Mouse (Mus musculus) cerebellum, adult 2 months (tissue): ENCODE measurements around the gene Nupr1l. TPM values are rescaled to one million over a fixed set of nuclear protein-coding genes. Genes with fewer than 3 reads are reported as not detected.
A peak's percentile ranks its signal among the peaks of the same experiment; 100 is the strongest.
"Not testable (repeated sequence)": the region's sequence is repeated elsewhere in the genome, so short reads cannot be mapped to it uniquely, and the experiment has no call there.

ENCODE experiments used
- DNase-seq, 2 experiments: peaks; one replicate each; pipeline ENCODE4 v3.0.0; 2021
- H3K27ac ChIP-seq: fragments of 200-500 bp; 2 replicates; pipeline ENCODE4 v1.5.1; 2012; ENCODE audit warnings: low read length, control low read depth, inconsistent platforms; ENCODE audit not compliant: insufficient read depth
- H3K27me3 ChIP-seq: fragments of 200-500 bp; 2 replicates; pipeline ENCODE4 v1.6.1; 2012; ENCODE audit warnings: inconsistent platforms, mild to moderate bottlenecking, low read length, moderate library complexity; ENCODE audit not compliant: control insufficient read depth, insufficient read depth
- H3K4me1 ChIP-seq: fragments of 200-500 bp; 2 replicates; pipeline ENCODE4 v1.6.1; 2011; ENCODE audit warnings: low read length; ENCODE audit not compliant: control insufficient read depth, insufficient read depth
- H3K4me3 ChIP-seq: fragments of 200-500 bp; replicated peaks from 2 replicates; pipeline ENCODE3; 2011; ENCODE audit warnings: mild to moderate bottlenecking, low read depth, low read length, control low read depth; ENCODE audit not compliant: insufficient read depth
- CTCF ChIP-seq: fragments of 200-500 bp; IDR thresholded peaks from 2 replicates; pipeline ENCODE4 v1.5.1; 2011; ENCODE audit warnings: low read depth, mild to moderate bottlenecking, control low read depth, low read length, moderate library complexity, borderline replicate concordance; ENCODE audit not compliant: insufficient read depth
- POLR2A ChIP-seq: fragments of 200-500 bp; IDR thresholded peaks from 2 replicates; pipeline ENCODE4 v1.6.1; 2011; ENCODE audit warnings: low read length, control low read depth, borderline replicate concordance; ENCODE audit not compliant: insufficient read depth
- WGBS: fragments of 180-500 bp; shearing (Covaris S2); methylation state at CpG from one replicate; pipeline ENCODE4 v1.1.7; 2018; 5-methylcytosine and 5-hydroxymethylcytosine counted together
- polyA plus RNA-seq: library from polyadenylated mRNA; depleted of rRNA; stranded (reverse); fragments of >200 nt; gene quantifications from 2 replicates; pipeline ENCODE4 v1.2.3, GENCODE M21; 2012

Nupr1l gene
- polyA plus RNA-seq, 1 experiment, result 3.4 TPM

- no peak for DNase-seq
- Histone ChIP-seq H3K27ac (no peak within 1 kb of the TSS), H3K4me3 (no peak within 1 kb of the TSS), H3K27me3 (no peaks in the 10 kb centered on the region), H3K4me1 (no peaks in the 10 kb centered on the region)
- WGBS, result 93% methylated on average over 1 of the region's 1 CpGs
- TF ChIP-seq POLR2A (no peak), CTCF (no peak)
These were observed 9.9 kb upstream of the Nupr1l start, which contains the start of gene Phkg1 for GRCm38 (mm10) chr5:129898449-129898848. Gene Phkg1, minus strand, starts transcription at chr5:129898549.

- TF ChIP-seq CTCF, result no peak
- no peak for TF ChIP-seq POLR2A
- no peak for DNase-seq
- Histone ChIP-seq H3K27me3 (no peaks in the 10 kb centered on the region), H3K4me1 (no peaks in the 10 kb centered on the region), H3K27ac (no peak overlapping the region), H3K4me3 (no peak overlapping the region)
- 25% methylated on average over 4 of the region's 4 CpGs for WGBS
These were observed 565 bp upstream of the Nupr1l start for GRCm38 (mm10) chr5:129907775-129908174.

DNA sequence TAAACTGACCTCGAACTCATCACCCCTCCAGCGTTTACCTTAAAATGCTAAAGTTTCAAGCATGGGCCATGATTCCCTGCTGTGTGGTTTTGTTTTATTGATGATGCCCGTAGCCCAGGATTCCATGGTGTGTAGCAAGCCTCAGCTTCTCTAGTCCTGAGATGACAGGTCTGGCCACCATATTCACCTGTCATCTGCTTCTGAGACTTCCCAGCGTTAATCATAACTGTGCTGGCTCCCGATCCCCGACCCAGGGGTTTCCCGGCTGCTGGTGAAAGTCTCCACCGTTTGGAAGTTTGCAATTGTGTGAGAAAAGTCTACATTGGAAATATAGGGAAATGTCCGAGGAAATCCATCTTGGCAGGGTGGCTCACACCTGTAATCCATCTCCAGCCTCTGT, 807 bp downstream of the Nupr1l start:
- no peak overlapping the region for H3K27ac ChIP-seq
- no peaks in the 10 kb centered on the region for H3K27me3 ChIP-seq
- no peak for TF ChIP-seq POLR2A
- TF ChIP-seq CTCF, result no peak
- H3K4me3 ChIP-seq, result peak overlapping the region; percentile 83
- WGBS, result 57% methylated on average over 9 of the region's 9 CpGs
- H3K4me1 ChIP-seq, result no peaks in the 10 kb centered on the region
- DNase-seq, result no peak

GRCm38 (mm10) chr5:129909591-129909990, 1.3 kb downstream of the Nupr1l start:
- H3K27ac ChIP-seq, result no peak overlapping the region
- H3K4me1 ChIP-seq, result no peaks in the 10 kb centered on the region
- no peak overlapping the region for H3K4me3 ChIP-seq
- no peaks in the 10 kb centered on the region for H3K27me3 ChIP-seq
- no peak for TF ChIP-seq POLR2A
- TF ChIP-seq CTCF, result no peak
- 74% methylated on average over 7 of the region's 7 CpGs for WGBS
- DNase-seq, result no peak

- 26% methylated on average over 2 of the region's 2 CpGs for WGBS
- peak in 1 of 2 experiments; percentile 15 for DNase-seq
- peak; percentile 60 for TF ChIP-seq CTCF
- TF ChIP-seq POLR2A, result no peak
- H3K4me3 ChIP-seq, result no peak overlapping the region
- no peaks in the 10 kb centered on the region for H3K27me3 ChIP-seq
- no peak overlapping the region for H3K27ac ChIP-seq
- no peaks in the 10 kb centered on the region for H3K4me1 ChIP-seq
These were observed 5.7 kb downstream of the Nupr1l start for GRCm38 (mm10) chr5:129914024-129914423.

GRCm38 (mm10) chr5:129915491-129915890, 7.2 kb downstream of the Nupr1l start:
- WGBS, result 68% methylated on average over 11 of the region's 11 CpGs
- H3K27me3 ChIP-seq, H3K4me3 ChIP-seq, DNase-seq, H3K4me1 ChIP-seq, H3K27ac ChIP-seq: not testable (repeated sequence)

GRCm38 (mm10) chr5:129918065-129918651, 9.8 kb downstream of the Nupr1l start:
- TF ChIP-seq POLR2A, result no peak
- no peak for TF ChIP-seq CTCF
- no peaks in the 10 kb centered on the region for H3K4me1 ChIP-seq
- H3K4me3 ChIP-seq, result no peak overlapping the region
- H3K27me3 ChIP-seq, result no peaks in the 10 kb centered on the region
- 90% methylated on average over 24 of the region's 24 CpGs for WGBS
- H3K27ac ChIP-seq, result no peak overlapping the region
- no peak for DNase-seq

GRCm38 (mm10) chr5:129918752-129919151, 10.4 kb downstream of the Nupr1l start:
- Histone ChIP-seq H3K27ac (no peak overlapping the region), H3K4me1 (no peaks in the 10 kb centered on the region), H3K4me3 (no peak overlapping the region), H3K27me3 (no peaks in the 10 kb centered on the region)
- 85% methylated on average over 9 of the region's 9 CpGs for WGBS
- TF ChIP-seq POLR2A (no peak), CTCF (no peak)
- no peak for DNase-seq
